Mouse (Mus musculus): ENCODE measurements at regions not wholly inside any gene's neighbourhood (a gene's known extent, or its start where the extent isn't known, plus 50 kb on each side); places are given as distances from the start of the nearest gene placed in this dataset.

- H3K4me3 ChIP-seq (ENCODE audit: control insufficient read depth, low read depth, low read length) = no peak overlapping the region
- TF ChIP-seq POLR2A (IDR thresholded peaks at IDR 0.05; ENCODE audit: control insufficient read depth, low read depth, low read length) (no peak), CTCF (IDR thresholded peaks at IDR 0.05; ENCODE audit: control insufficient read depth, insufficient read depth, insufficient replicate concordance, low read depth, low read length) (no peak)
- no peaks in the 10 kb centered on the region for H3K4me1 ChIP-seq (ENCODE audit: control insufficient read depth, insufficient read depth, low read length)
- no peak overlapping the region for H3K27ac ChIP-seq (ENCODE audit: control insufficient read depth, insufficient read depth, low read depth, low read length)
- no peaks in the 10 kb centered on the region for H3K36me3 ChIP-seq (ENCODE audit: control insufficient read depth, insufficient read depth, low read length)
- no peaks in the 10 kb centered on the region for H3K27me3 ChIP-seq (ENCODE audit: control insufficient read depth, insufficient read depth, low read length)
Observed at GRCm38 (mm10) chr11:28693303-28693702, 109.2 kb upstream of the Ccdc85a start.

- Histone ChIP-seq H3K36me3 (ENCODE audit: control insufficient read depth, insufficient read depth, low read length) (no peaks in the 10 kb centered on the region), H3K4me1 (ENCODE audit: control insufficient read depth, insufficient read depth, low read length) (no peaks in the 10 kb centered on the region), H3K27ac (ENCODE audit: control insufficient read depth, insufficient read depth, low read depth, low read length) (no peak overlapping the region), H3K27me3 (ENCODE audit: control insufficient read depth, insufficient read depth, low read length) (no peaks in the 10 kb centered on the region), H3K4me3 (ENCODE audit: control insufficient read depth, low read depth, low read length) (no peak overlapping the region)
- TF ChIP-seq CTCF (IDR thresholded peaks at IDR 0.05; ENCODE audit: control insufficient read depth, insufficient read depth, insufficient replicate concordance, low read depth, low read length) = no peak
- TF ChIP-seq POLR2A (IDR thresholded peaks at IDR 0.05; ENCODE audit: control insufficient read depth, low read depth, low read length) = no peak
Observed at GRCm38 (mm10) chr11:28692263-28693194, 108.4 kb upstream of the Ccdc85a start.

DNA sequence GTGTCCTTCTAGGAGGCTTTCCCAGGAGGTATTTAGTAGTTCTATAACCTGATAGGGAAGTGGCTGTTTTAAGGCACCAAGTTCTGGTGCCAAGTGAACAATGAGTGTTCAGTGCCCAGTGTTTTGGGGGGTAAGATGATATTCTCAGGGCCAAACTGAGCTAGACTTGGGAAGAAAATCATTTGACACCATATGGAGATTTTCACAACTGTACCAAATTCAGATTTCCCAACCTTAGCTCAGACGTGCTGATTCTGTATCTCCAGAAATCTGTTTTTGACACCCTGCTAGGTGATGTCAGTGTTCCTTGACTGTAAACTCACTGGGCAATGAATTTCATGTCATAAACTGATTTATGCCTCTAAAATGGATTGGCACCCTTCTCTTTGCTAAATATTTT lies 104.3 kb upstream of the Ccdc85a start:
- Histone ChIP-seq H3K4me1 (ENCODE audit: control insufficient read depth, insufficient read depth, low read length) (no peaks in the 10 kb centered on the region), H3K4me3 (ENCODE audit: control insufficient read depth, low read depth, low read length) (no peak overlapping the region), H3K36me3 (ENCODE audit: control insufficient read depth, insufficient read depth, low read length) (no peaks in the 10 kb centered on the region), H3K27ac (ENCODE audit: control insufficient read depth, insufficient read depth, low read depth, low read length) (no peak overlapping the region), H3K27me3 (ENCODE audit: control insufficient read depth, insufficient read depth, low read length) (no peaks in the 10 kb centered on the region)
- TF ChIP-seq POLR2A (IDR thresholded peaks at IDR 0.05; ENCODE audit: control insufficient read depth, low read depth, low read length) (no peak), CTCF (IDR thresholded peaks at IDR 0.05; ENCODE audit: control insufficient read depth, insufficient read depth, insufficient replicate concordance, low read depth, low read length) (no peak)

DNA sequence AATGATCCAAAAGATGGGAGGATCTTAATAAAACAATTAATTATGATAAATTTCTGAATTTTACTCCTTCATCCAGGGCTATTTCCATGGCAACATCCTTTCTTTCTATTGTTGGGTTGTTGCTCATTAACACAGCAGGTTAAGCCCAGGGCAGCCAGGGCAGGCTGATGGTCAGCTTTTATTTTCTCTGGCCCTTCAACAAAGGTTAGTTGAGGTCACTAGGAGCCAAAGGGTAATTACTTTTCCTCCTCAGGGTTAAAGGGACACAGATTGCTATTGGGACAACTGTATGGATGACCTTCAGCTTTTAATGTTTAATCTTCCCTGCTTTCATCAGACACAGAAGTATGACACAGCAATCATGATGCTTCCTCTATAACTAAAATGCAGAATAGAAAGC lies 101.3 kb upstream of the Ccdc85a start:
- Histone ChIP-seq H3K36me3 (ENCODE audit: control insufficient read depth, insufficient read depth, low read length) (no peaks in the 10 kb centered on the region), H3K4me3 (ENCODE audit: control insufficient read depth, low read depth, low read length) (no peak overlapping the region), H3K27me3 (ENCODE audit: control insufficient read depth, insufficient read depth, low read length) (no peaks in the 10 kb centered on the region), H3K27ac (ENCODE audit: control insufficient read depth, insufficient read depth, low read depth, low read length) (no peak overlapping the region), H3K4me1 (ENCODE audit: control insufficient read depth, insufficient read depth, low read length) (no peaks in the 10 kb centered on the region)
- TF ChIP-seq CTCF (IDR thresholded peaks at IDR 0.05; ENCODE audit: control insufficient read depth, insufficient read depth, insufficient replicate concordance, low read depth, low read length) (no peak), POLR2A (IDR thresholded peaks at IDR 0.05; ENCODE audit: control insufficient read depth, low read depth, low read length) (no peak)

DNA sequence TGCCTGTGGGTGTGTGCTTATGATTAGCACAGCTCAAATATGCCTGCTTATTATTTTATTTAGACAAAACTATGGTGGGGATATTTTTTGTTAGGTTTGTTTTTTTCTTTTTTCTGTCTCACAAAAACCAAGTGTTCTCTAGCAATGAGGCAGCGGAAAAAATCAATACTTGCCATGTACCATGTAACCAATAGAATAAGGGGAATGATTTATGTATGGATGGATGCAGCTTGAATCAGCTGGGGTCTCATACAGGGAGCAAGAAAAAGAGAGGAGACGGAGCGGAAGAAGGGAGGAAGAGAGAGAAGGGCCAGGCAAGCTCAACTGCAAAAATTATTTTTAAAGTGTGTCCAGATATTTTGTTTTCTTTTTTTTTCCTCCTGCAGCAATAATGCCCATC lies 97.2 kb upstream of the Ccdc85a start:
- Histone ChIP-seq H3K27me3 (ENCODE audit: control insufficient read depth, insufficient read depth, low read length) (no peaks in the 10 kb centered on the region), H3K36me3 (ENCODE audit: control insufficient read depth, insufficient read depth, low read length) (no peaks in the 10 kb centered on the region), H3K27ac (ENCODE audit: control insufficient read depth, insufficient read depth, low read depth, low read length) (no peak overlapping the region), H3K4me3 (ENCODE audit: control insufficient read depth, low read depth, low read length) (no peak overlapping the region), H3K4me1 (ENCODE audit: control insufficient read depth, insufficient read depth, low read length) (no peaks in the 10 kb centered on the region)
- TF ChIP-seq POLR2A (IDR thresholded peaks at IDR 0.05; ENCODE audit: control insufficient read depth, low read depth, low read length) = no peak
- no peak for TF ChIP-seq CTCF (IDR thresholded peaks at IDR 0.05; ENCODE audit: control insufficient read depth, insufficient read depth, insufficient replicate concordance, low read depth, low read length)

DNA sequence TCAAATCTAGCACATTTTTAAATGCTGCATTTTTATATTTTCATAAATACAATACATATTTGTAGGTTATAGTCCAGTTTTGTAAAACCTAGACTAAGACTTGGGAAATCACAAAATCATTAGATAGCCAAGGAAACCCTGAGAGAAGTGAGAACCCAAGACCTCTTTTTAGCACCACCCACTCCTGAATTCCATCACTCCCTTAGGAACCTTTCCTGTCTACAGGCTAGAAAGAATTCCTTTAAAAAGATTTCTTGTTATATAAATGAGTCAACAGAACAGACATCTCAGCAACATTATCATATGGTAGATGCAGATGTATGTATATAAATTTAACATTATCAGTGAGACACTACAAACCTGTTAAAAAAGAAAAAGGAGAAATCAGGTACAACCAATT lies 86.6 kb upstream of the Ccdc85a start:
- H3K4me3 ChIP-seq (ENCODE audit: control insufficient read depth, low read depth, low read length) = no peak overlapping the region
- TF ChIP-seq CTCF (IDR thresholded peaks at IDR 0.05; ENCODE audit: control insufficient read depth, insufficient read depth, insufficient replicate concordance, low read depth, low read length) = no peak
- no peak for TF ChIP-seq POLR2A (IDR thresholded peaks at IDR 0.05; ENCODE audit: control insufficient read depth, low read depth, low read length)
- H3K27ac ChIP-seq (ENCODE audit: control insufficient read depth, insufficient read depth, low read depth, low read length) = no peak overlapping the region
- H3K36me3 ChIP-seq (ENCODE audit: control insufficient read depth, insufficient read depth, low read length) = no peaks in the 10 kb centered on the region
- H3K4me1 ChIP-seq (ENCODE audit: control insufficient read depth, insufficient read depth, low read length) = no peaks in the 10 kb centered on the region
- H3K27me3 ChIP-seq (ENCODE audit: control insufficient read depth, insufficient read depth, low read length) = no peaks in the 10 kb centered on the region

- H3K36me3 ChIP-seq (ENCODE audit: control insufficient read depth, insufficient read depth, low read length) = no peaks in the 10 kb centered on the region
- no peak for TF ChIP-seq POLR2A (IDR thresholded peaks at IDR 0.05; ENCODE audit: control insufficient read depth, low read depth, low read length)
- TF ChIP-seq CTCF (IDR thresholded peaks at IDR 0.05; ENCODE audit: control insufficient read depth, insufficient read depth, insufficient replicate concordance, low read depth, low read length) = no peak
- H3K4me3 ChIP-seq (ENCODE audit: control insufficient read depth, low read depth, low read length) = no peak overlapping the region
- no peaks in the 10 kb centered on the region for H3K4me1 ChIP-seq (ENCODE audit: control insufficient read depth, insufficient read depth, low read length)
- no peaks in the 10 kb centered on the region for H3K27me3 ChIP-seq (ENCODE audit: control insufficient read depth, insufficient read depth, low read length)
- H3K27ac ChIP-seq (ENCODE audit: control insufficient read depth, insufficient read depth, low read depth, low read length) = no peak overlapping the region
Observed at GRCm38 (mm10) chr11:28669359-28669758, 85.2 kb upstream of the Ccdc85a start.

Data from testis, adult 2 months (tissue).